Mouse (Mus musculus) liver, postnatal 0 days (tissue): ENCODE measurements around the gene Pdss2. TPM values are rescaled to one million over a fixed set of nuclear protein-coding genes. Genes with fewer than 3 reads are reported as not detected.

Experiments used
- ATAC-seq: fragments of 200-750 bp; cut with Nextera tagmentation; 2 replicates; pipeline ENCODE4 v1.8.0; 2017; ENCODE audit warnings: mild to moderate bottlenecking, moderate library complexity
- DNase-seq: peaks from one replicate; pipeline ENCODE4 v3.0.0-alpha.2; 2016
- H3K27ac ChIP-seq: fragments of 300-500 bp; sonication (generic); 2 replicates; pipeline ENCODE4 v1.5.1; 2014; ENCODE audit warnings: antibody characterized with exemption, moderate library complexity, mild to moderate bottlenecking, low read depth
- H3K27me3 ChIP-seq: fragments of 300-500 bp; sonication (generic); 2 replicates; pipeline ENCODE4 v1.6.1; 2014; ENCODE audit warnings: low read length, control low read depth, mixed read lengths; ENCODE audit not compliant: insufficient read depth
- H3K36me3 ChIP-seq: fragments of 300-500 bp; sonication (generic); replicated peaks from 2 replicates; pipeline ENCODE4 v1.6.1; 2014; ENCODE audit warnings: mild to moderate bottlenecking, control low read depth, low read length, moderate library complexity, mixed read lengths; ENCODE audit not compliant: insufficient read depth
- H3K4me1 ChIP-seq: fragments of 300-500 bp; sonication (generic); 2 replicates; pipeline ENCODE4 v1.6.1; 2014; ENCODE audit warnings: antibody characterized with exemption, mild to moderate bottlenecking, control low read depth; ENCODE audit not compliant: insufficient read depth
- H3K4me2 ChIP-seq: fragments of 300-500 bp; sonication (generic); 2 replicates; pipeline ENCODE4 v1.6.1; 2014; ENCODE audit warnings: low read depth, mild to moderate bottlenecking, low read length, moderate library complexity, mixed read lengths
- H3K4me3 ChIP-seq: fragments of 300-500 bp; sonication (generic); 2 replicates; pipeline ENCODE4 v1.5.1; 2014; ENCODE audit warnings: low read depth, low read length
- H3K9ac ChIP-seq: fragments of 300-500 bp; sonication (generic); replicated peaks from 2 replicates; pipeline ENCODE4 v1.6.1; 2014; ENCODE audit warnings: mild to moderate bottlenecking, moderate library complexity
- H3K9me3 ChIP-seq: fragments of 300-500 bp; sonication (generic); 2 replicates; pipeline ENCODE4 v1.6.1; 2016; ENCODE audit warnings: mild to moderate bottlenecking, control low read depth, low read length, mixed read lengths
- CTCF ChIP-seq: sonication (generic); IDR thresholded peaks from 2 replicates; pipeline ENCODE4 v1.5.1; 2016; ENCODE audit warnings: antibody characterized with exemption, low read depth
- EP300 ChIP-seq: IDR thresholded peaks from 2 replicates; pipeline ENCODE4 v1.6.1; 2016; ENCODE audit warnings: antibody characterized with exemption, low read depth, mild to moderate bottlenecking
- WGBS: fragments of 180-500 bp; shearing (Covaris S2); extraction: QIAGEN DNeasy Blood & Tissue Kit; methylation state at CpG from one replicate; pipeline ENCODE4 v1.1.7; 2014; ENCODE audit not compliant: insufficient replicate concordance; 5-methylcytosine and 5-hydroxymethylcytosine counted together
- polyA plus RNA-seq: library from polyadenylated mRNA; unstranded; fragments of >200 nt; fragmentation: Nextera tagmentation; extraction: Ambion mirVana; gene quantifications from 2 replicates; pipeline ENCODE4 v1.2.1, GENCODE M21; 2015

Pdss2 gene
- polyA plus RNA-seq, 1 experiment from 2014 or later: 4.5 TPM

GRCm38 (mm10) chr10:43292454-43292853 lies 71.2 kb downstream of the Pdss2 start:
- no peak for TF ChIP-seq EP300
- 0 out of 2 replicates have a peak, but pooled peaks have one; percentile 27 for TF ChIP-seq CTCF
- DNase-seq: no peak
- 54% methylated on average over 4 of the region's 4 CpGs for WGBS
- H3K27ac ChIP-seq: no peak overlapping the region
- no peaks in the 10 kb centered on the region for H3K36me3 ChIP-seq
- H3K9ac ChIP-seq: no peak overlapping the region
- no peaks in the 10 kb centered on the region for H3K9me3 ChIP-seq
- peaks cover 16% of the 10 kb centered on the region for H3K4me1 ChIP-seq
- no peaks in the 10 kb centered on the region for H3K27me3 ChIP-seq
- no peak overlapping the region for H3K4me2 ChIP-seq
- ATAC-seq: no peak
- H3K4me3 ChIP-seq: no peak overlapping the region

GRCm38 (mm10) chr10:43294331-43294730 lies 73.0 kb downstream of the Pdss2 start:
- Histone ChIP-seq H3K9me3 (no peaks in the 10 kb centered on the region), H3K4me1 (peaks cover 13% of the 10 kb centered on the region), H3K4me3 (no peak overlapping the region), H3K27me3 (no peaks in the 10 kb centered on the region), H3K4me2 (no peak overlapping the region), H3K9ac (no peak overlapping the region), H3K27ac (no peak overlapping the region), H3K36me3 (no peaks in the 10 kb centered on the region)
- 83% methylated on average over 4 of the region's 4 CpGs for WGBS
- DNase-seq (no peak), ATAC-seq (no peak)
- no peak for TF ChIP-seq EP300
- TF ChIP-seq CTCF: no peak

GRCm38 (mm10) chr10:43308105-43308810 lies 87.0 kb downstream of the Pdss2 start:
- no peaks in the 10 kb centered on the region for H3K9me3 ChIP-seq
- no peaks in the 10 kb centered on the region for H3K36me3 ChIP-seq
- WGBS: 66% methylated on average over 5 of the region's 5 CpGs
- no peak for ATAC-seq
- H3K27me3 ChIP-seq: no peaks in the 10 kb centered on the region
- H3K9ac ChIP-seq: no peak overlapping the region
- H3K4me3 ChIP-seq: no peak overlapping the region
- DNase-seq: no peak
- no peak overlapping the region for H3K4me2 ChIP-seq
- H3K4me1 ChIP-seq: peaks cover 16% of the 10 kb centered on the region
- H3K27ac ChIP-seq: no peak overlapping the region
- TF ChIP-seq CTCF (no peak), EP300 (no peak)

- peak; percentile 36 for DNase-seq
- peak overlapping the region; percentile 58 for H3K27ac ChIP-seq
- H3K9ac ChIP-seq: no peak overlapping the region
- H3K4me1 ChIP-seq: peaks cover 17% of the 10 kb centered on the region
- H3K27me3 ChIP-seq: no peaks in the 10 kb centered on the region
- no peaks in the 10 kb centered on the region for H3K9me3 ChIP-seq
- TF ChIP-seq EP300 (no peak), CTCF (no peak)
- peak; percentile 86 for ATAC-seq
- H3K4me2 ChIP-seq: peak overlapping the region; percentile 36; the same call in 1 of the 2 replicates
- no peaks in the 10 kb centered on the region for H3K36me3 ChIP-seq
- no peak overlapping the region for H3K4me3 ChIP-seq
- WGBS: 52% methylated on average over 10 of the region's 10 CpGs
Measured at GRCm38 (mm10) chr10:43310781-43311392, 89.6 kb downstream of the Pdss2 start.

GRCm38 (mm10) chr10:43312211-43312610 lies 90.9 kb downstream of the Pdss2 start:
- no peaks in the 10 kb centered on the region for H3K36me3 ChIP-seq
- H3K4me2 ChIP-seq: no peak overlapping the region
- no peaks in the 10 kb centered on the region for H3K9me3 ChIP-seq
- no peak overlapping the region for H3K4me3 ChIP-seq
- H3K27ac ChIP-seq: no peak overlapping the region
- no peak for DNase-seq
- TF ChIP-seq EP300 (no peak), CTCF (no peak)
- WGBS: 59% methylated on average over 2 of the region's 2 CpGs
- H3K27me3 ChIP-seq: no peaks in the 10 kb centered on the region
- no peak overlapping the region for H3K9ac ChIP-seq
- peaks cover 17% of the 10 kb centered on the region for H3K4me1 ChIP-seq
- no peak for ATAC-seq

GRCm38 (mm10) chr10:43312658-43313417 lies 91.6 kb downstream of the Pdss2 start:
- no peak for TF ChIP-seq EP300
- TF ChIP-seq CTCF: no peak
- H3K4me1 ChIP-seq: peaks cover 17% of the 10 kb centered on the region
- peak; percentile 37 for ATAC-seq
- WGBS: 21% methylated on average over 7 of the region's 7 CpGs
- H3K9me3 ChIP-seq: no peaks in the 10 kb centered on the region
- H3K4me2 ChIP-seq: peak overlapping the region; percentile 48
- H3K27ac ChIP-seq: peak overlapping the region; percentile 53
- H3K9ac ChIP-seq: no peak overlapping the region
- no peaks in the 10 kb centered on the region for H3K36me3 ChIP-seq
- no peak overlapping the region for H3K4me3 ChIP-seq
- H3K27me3 ChIP-seq: no peaks in the 10 kb centered on the region
- DNase-seq: no peak
